Mouse (Mus musculus) kidney, adult 2 months (tissue): ENCODE measurements around the gene Cdc42se2.

Source experiments
- CTCF ChIP-seq: fragments of 200-500 bp; conservative IDR thresholded peaks from 2 replicates; pipeline ENCODE4 v1.5.1; 2011; ENCODE audit warnings: low read depth, mild to moderate bottlenecking, control low read depth, low read length, moderate library complexity, mixed read lengths; ENCODE audit not compliant: insufficient read depth, insufficient read length
- POLR2A ChIP-seq: fragments of 200-500 bp; IDR thresholded peaks from one replicate; pipeline ENCODE4 v1.6.1; 2011; ENCODE audit warnings: low read depth, low read length, control low read depth

GRCm38 (mm10) chr11:54717893-54718292 is 69.6 kb downstream of the Cdc42se2 start:
- TF ChIP-seq CTCF (no peak), POLR2A (no peak)
